Mouse (Mus musculus) 3134 (cell line): ENCODE results near the gene Arhgdia.
"Not testable (repeated sequence)": the region's sequence is repeated elsewhere in the genome, so short reads cannot be mapped to it uniquely, and the experiment has no call there.

Experiments
- DNase-seq: peaks from one replicate; pipeline ENCODE4 v3.0.0-alpha.2; 2011; ENCODE audit warnings: low spot score; ENCODE audit not compliant: insufficient read length; ENCODE audit errors: extremely low read depth

Arhgdia gene

DNA sequence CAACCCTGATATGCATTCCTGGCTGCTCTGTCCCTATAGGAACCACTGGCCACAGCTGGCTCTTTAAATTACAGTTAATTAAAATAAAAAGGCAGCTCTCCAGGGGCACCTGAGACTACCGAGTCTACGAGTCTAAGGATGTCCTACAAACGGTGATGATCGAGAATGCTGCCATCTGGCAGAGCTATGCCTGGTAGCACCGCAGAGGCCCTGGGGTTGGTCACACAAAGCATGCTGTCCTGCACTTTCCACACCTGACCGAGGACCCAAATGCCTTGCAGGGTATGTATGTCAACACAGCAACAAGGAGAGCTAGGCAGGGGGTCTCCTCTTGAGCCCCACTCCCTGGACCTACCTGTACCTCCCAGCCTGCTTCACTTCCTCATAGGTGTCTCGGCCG is 32.6 kb upstream of the Arhgdia start:
- no peak for DNase-seq

DNA sequence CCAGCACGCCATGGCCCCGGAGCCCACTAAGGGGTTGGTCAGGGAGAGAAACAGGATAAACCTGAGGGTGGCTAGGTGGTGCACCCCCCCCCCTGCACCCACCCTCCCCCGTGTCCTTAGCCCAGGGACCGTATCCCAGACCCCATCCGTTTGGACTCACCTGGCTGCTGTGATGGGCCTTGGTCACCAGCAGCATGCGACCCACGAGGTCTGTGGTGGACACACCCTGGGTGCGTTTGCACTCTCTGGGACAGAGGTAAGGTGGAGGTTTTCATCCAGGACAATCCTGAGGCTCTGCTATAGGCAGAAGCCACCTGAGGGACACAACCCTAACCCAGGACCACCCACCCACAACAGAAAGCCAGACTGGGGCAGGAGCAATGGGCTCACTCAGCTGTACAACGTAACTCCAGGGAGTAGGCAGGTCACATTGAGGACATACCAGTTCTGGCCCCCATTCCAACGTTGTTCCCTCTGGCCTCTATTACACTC is 32.1 kb upstream of the Arhgdia start:
- no peak for DNase-seq

DNA sequence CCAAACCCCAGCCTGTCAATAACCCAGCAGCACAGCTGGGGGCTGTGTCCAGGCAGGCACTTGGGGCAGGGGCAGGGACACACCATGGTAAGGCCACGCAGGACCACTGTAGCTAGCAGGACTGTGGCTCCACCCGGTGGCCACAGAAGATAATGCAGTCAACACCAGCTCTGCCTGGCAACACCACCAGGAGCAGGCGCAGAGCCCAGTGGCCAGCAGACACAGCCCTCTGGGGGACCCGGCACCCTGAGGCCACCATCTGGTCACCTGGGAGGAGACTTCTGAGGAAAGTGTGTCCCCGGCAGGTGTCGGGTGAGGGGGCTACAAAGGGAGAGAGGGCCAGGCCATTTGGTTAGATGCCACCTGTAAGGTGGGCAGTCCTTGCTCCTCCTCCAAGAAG is 31.3 kb upstream of the Arhgdia start:
- DNase-seq, result no peak

DNA sequence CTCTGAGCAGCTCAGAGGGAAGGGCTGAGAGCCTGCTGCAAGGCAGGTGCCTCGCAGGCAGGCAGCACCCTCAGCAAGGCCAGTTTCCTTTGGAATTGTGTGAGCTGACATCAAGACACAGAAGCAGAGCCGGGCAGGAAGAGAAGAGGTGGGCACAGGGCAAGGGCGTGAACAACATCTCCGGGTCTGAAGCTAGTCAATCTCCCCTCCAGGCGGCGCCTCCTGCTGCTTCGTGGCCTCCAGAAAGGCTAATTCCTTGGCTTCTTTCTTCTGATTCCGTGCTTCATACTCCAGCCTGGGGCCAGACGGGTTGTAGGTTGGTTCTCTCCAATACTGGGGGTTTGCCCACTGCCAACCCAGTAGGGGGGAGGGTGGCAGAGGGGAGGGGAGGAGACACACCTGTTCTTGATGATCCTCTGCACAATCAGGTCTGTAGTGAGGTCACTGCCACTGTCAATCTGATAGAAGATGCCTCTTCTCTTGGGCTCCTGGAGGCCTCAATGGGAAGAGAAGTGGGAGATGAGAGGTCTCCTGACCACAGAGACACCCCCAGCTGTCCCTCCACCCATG is 29.1 kb upstream of the Arhgdia start:
- no peak for DNase-seq

DNA sequence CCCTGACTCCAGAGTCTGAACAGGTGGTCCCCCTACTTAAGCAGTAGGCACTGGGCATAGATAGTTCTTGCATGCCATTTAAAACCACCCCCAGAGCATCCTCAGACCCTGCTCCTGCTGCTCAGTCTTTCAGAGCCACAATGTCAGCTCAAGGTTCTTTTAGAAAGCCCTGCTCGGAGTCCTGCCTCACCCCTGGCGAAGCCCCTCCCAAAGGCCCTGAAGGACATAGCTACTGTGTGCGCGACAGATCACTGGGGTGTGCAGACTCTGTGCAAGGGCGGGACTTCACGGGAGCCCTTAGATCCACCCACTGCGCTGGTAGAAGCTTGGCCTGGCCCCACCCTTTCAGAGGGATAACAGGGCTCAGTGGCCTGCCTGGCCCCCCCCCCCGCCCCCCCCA is 27.8 kb upstream of the Arhgdia start:
- DNase-seq, result no peak

DNA sequence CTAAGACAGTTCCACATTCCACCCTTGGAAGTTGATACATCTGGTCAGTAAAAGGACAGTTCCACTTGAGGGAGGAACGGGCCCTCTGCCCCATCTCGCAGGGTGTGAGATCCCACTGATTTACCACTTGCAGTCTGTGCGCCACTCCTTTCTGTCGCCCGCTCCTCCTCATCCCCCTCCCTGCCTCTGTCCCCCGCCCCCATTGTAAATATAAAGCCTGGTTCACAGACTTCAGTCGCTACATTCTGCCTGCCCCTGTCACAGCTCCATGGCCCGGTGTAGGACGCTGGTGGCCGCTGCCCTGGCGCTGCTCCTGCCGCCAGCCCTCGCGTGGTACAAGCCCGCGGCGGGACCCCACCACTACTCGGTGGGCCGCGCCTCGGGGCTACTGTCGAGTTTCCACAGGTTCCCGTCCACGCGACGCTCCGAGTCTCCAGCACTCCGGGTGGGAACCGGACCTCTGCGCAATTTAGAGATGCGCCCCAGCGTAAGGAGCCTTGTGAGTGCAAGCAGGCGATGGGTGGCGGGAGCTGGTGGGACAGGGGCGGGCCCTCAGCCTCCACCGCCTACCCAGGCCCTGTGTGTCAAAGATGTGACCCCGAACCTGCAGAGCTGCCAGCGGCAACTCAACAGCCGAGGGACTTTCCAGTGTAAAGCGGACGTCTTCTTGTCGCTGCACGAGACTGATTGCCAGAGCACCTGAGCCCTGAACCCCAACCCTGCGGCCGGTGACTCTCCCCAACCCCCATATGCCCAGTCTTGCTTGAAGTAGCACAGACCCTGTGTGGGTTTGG is 27.0 kb upstream of the Arhgdia start, which contains the start of gene Npb:
Npb (plus strand) TSS at position 237 of the 794 bp plus-strand sequence.
- no peak for DNase-seq

DNA sequence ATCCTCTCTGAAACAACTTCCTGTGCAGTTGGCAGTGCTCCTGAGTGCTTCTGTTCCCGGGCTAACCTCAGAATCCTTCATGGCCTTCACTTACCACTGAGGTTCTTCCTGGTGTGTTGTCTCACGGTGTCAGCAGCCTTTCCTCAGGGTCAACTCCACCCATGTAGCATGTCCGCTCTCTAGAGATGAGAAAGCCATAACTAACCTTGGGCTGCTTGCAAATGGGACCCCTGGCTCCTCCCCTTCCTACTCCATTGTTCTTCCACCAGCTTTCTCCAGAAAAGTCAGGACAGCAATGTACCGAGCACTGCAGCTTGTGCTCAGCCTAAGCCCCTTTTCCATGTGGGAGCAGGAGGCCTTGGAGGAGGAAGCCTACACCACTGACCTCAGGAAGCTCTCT is 25.3 kb upstream of the Arhgdia start:
- DNase-seq, result no peak

DNA sequence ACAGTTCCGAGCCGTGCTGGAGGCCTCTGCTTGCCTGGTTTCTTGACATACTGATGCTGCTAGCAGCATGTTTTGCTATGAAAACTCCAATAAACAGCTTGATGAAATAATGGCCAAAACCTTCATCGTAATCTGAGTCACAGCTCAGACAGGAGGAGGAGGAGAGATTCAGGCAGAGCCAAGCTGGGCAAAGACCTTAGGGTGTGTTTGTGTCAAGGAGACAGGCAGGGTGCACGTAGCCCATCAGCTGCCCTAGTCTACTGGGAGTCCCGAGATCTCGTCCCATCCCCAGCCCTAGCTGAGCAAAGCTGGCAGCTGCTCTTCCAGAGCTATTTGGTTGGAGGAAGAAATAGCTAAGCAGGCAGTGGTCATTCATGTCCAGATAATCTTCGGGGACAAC is 24.2 kb upstream of the Arhgdia start:
- no peak for DNase-seq

DNA sequence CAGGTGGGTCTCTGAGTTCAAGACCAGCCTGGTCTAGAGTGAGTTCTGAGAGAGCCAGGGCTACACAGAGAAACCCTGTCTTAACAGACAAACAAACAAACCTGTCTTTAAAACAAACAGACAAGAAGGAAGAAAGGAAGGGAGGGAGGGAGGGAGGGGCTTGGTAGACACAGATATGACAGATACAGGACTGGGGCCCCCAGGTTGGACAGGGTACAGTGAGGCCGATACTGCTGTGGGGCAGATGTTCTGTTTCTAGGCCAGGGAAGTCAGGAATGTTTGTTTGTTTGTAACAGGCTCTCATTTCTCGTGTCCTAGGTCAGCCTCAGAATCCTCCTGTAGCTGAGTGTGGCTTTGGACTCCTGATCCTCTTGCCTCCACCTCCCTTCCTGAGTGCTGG is 22.1 kb upstream of the Arhgdia start:
- no peak for DNase-seq

DNA sequence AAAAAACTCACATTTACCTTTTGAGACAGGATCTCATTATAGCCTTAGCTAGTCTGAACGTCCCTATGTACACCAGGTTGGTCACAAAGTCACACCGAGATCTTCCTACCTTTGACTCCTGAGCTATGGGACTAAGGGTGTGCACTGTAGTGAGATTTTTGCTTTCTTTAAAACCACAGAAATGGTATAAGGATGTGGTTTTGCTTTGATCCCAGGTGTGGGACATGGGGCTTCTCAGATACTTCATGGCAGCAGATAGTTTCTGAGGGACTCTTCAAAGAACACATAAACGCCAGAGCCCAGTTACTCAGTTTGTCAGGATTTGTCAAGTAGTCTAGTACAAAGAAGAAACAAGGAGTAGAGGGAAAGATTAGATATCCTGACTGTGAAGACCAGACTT is 19.3 kb upstream of the Arhgdia start:
- DNase-seq, result no peak

DNA sequence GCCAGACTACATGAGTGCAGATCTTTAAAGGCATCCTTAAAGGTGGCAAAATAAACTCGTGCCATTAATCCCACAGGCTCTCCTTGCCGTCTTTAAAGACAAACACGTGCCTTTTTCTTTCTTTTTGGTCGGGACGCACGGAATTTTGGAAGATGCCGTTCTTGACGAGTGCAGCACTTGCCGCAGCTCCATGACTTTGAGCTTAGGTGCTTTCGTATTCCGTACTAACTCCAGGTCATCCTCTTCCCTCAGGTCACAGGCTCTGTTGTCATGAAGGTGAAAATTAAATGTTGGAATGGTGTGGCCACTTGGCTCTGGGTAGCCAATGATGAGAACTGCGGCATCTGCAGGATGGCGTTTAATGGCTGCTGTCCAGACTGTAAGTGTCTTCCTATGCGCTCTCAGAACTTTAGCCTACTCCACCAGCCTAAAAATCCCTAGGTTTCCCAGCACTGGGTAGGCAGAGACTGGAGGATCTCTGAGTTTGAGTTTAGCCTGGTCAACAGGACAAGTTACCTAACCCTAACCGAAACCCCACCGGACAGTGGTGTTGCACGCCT is 17.6 kb upstream of the Arhgdia start:
- DNase-seq, result no peak

DNA sequence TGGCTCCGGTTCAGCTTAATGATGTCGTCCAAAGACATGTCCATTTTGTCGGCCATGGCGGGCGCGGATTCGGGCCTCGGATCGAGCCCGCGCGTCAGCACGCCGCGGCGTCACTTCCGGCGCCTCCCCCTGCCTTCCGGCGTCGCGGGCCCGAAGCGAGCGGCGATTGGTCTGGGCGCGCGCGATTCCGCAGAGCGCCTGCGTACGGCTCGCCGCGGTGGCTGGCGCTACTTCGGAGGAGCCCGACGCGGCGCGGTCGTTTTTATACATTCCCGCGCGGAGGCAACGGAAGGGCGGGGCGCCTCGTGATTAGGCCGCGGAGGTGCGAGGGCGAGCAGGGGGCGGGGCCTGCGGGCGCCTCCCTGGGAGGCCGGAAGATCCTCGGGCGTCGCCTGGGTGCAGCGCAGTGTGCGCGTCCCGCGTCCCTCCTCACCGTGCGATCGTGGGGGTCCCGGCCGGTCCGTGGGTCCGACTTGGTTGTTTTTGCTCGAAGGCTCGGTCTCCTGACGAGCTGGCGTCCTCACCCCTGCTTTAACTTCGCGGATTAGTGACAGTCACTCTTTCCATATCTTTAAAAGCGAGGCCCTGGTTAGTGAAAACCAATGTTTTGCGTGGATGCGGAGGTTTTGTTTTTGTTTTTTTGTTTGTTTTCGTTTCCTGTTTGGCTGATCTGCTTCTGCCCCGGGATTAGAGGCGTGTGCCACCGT is 17.0 kb upstream of the Arhgdia start, which contains the start of the genes Alyref and Anapc11:
Alyref (minus strand) TSS at position 83 of the 707 bp plus-strand sequence.
Anapc11 (plus strand) TSS at position 139 of the 707 bp plus-strand sequence.
- peak; percentile 98 for DNase-seq

DNA sequence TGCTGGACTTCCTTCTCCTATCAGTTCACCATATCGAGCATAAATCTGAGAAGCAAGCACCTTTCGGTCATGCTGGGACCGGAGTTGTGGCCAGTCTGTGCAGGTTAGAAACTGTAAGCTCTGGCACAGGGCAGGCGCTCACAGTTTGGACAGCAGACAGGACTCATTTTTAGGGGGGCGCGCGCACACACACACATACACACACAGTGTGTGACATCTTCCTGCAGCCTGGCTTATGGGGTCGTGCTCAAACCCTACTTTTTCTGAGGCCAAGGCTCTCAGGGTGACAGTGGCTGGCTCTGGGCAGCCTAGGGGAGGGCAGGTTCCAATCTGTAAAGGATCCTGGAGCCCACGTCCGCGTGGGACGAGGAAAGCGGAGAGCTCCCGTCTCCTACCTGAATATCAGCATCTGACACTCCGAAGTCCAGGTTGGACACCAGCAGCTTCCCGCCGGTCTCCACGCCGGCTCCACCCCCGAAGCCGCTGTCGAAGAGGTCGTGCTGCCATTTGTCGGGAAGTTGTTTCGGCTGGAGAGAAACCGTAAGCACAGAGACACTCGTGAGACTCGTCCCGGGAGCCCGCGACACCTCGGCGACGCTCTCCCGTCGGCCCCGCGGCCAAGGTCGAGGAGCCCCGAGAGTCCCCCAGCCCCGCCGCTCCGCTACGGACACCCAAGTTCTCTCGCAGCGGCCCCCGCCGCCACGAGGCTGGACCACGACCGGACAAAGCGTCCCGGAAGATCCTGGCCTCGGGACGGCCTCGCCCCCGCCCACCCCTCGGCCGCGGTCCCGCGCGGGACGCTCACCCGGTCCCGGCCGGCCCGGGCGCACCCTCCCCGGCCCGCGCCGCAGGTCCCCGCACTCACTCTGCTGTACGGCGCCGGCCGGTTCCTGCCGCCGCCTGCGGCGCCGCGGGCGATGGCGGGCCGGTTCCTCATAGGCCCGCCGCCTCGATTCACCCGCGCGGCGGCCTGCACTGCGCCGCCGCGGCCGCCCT is 16.1 kb upstream of the Arhgdia start:
- peak; percentile 64 for DNase-seq

DNA sequence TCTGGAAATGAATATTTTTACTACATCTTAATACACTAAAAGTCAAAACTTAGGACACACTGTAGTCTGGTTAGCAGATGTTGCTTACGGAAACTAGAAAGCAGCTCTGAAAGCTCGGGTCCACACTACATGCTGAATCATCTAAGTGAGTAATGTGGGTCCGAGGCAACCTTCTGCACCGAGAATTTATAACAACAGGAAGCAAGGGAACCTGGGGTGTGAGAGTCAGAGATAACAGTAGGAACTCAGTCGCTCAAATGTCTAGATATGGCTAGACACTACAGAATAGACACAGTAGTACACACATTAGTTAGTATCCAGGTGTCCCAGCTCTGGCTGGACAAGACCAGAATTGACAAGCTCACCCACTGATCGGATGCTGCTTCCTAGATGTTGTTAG is 7.1 kb upstream of the Arhgdia start:
- DNase-seq, result no peak

DNA sequence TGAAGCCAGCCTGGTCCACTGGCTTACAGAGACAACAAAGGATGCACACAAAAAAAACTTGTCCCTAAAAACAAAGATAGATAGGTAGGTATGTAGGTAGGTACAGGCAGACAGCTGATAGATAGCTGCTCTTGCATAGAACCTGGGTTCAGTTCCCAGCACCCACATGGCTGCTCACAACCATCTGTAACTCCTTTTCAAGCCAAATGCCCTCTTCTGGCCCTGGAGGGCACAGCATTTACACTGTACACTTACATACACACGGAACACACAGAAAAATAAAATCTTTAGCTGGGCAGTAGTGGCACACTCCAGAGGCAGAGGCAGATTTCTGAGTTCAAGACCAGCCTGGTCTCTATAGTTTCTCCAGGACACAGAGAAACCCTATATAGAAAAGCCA is 2.5 kb upstream of the Arhgdia start:
- DNase-seq, result no peak

DNA sequence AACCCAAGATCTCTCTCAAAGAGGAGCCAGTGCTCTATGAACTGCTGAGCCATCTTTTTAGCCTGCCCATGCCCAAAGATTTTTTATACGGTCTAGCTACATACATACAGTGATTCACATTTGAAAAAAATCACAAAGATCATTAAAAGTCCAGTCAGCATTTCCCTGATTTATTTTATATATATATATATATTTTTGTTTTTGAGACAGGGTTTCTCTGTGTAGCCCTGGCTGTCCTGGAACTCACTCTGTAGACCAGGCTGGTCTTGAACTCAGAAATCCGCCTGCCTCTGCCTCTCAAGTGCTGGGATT is 1.5 kb upstream of the Arhgdia start:
- not testable (repeated sequence) for DNase-seq

DNA sequence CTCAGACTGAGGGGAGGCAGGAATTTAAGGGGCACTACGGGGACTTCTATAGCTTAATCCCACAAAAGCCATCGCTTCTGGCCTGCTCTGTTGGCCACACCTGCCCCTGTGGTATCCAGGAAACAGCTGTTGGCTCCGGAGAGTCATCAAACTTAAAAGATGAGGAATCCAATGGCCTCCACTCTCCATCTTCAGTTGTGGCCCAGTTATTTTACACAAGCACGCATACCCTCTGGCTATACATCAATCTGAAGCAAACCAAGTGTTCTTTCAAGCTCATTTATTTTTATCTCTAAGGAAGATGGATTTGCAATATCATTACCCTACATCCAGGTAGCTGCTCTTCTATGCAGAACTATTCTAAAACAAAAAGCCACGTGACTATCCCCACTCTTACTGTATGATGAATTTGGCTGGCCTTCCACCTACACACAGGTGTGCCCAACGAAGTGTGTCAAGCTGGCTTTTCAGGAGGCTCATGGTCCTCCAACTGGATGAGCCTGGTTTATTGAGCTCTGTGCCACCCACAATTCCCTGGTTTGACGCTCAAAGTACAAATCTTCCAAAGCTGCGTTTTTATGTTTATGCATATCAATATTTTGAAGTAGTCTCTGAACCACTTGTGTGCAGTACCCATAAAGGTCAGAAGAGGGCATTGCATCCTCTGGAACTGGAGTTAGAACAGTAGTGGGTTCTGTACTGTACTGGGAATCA is 1.0 kb upstream of the Arhgdia start:
- no peak for DNase-seq

DNA sequence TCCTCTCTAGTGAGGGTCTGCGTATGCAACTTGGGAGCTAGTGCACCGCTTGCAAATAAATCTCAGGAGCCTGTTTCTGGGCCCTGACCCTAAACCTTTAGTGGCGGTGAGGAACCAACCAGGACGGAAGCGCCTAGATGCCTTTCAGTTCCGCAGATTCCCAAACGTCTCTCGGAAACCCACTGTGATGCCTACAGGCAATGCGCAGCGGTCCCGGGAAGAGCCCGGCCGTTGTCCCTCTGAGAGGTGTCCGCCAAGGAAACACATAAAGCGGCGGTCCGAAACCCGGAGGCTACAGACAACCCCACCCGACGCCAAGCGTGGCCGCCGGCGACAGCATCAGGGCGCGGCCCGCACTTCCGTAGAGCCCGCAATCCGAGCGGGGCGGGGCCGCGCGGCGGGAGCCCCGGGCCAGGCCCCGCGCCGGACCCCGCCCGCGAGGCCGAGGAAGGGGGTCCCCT is 523 bp downstream of the Arhgdia start:
- peak; percentile 66 for DNase-seq

DNA sequence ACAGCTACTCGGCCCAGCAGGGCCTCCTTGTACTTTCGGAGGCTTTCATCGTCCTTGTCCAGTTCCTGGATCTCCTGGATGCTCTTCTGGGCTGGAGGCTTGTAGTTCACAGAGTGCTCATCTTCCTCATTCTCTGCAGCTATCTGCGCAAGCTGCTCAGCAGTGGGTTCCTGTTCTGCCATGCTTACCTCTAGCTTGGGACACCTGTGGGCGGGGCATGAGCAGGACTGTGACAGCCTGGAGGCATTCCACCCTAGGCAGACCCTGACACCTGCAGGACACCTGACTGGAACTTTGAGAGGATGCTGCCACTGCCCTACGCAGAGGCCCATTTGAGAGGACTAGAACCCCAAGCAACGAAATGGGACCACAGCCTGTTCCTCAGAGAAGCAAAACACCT is 1.2 kb downstream of the Arhgdia start:
- DNase-seq, result no peak
